8 mouse cellular contexts compared by ENCODE assay signal in genomic region chr9:70141885-70142326, GRCm38 (mm10). TPM values are rescaled to one million over a fixed set of nuclear protein-coding genes. Genes with fewer than 3 reads are reported as not detected.
DNase-seq lines count a peak whose midpoint lies in the region; ATAC-seq and TF ChIP-seq lines count a peak whose summit lies in the region.

No protein-coding gene starts in this region.

- peaks cover 9% of the 10 kb centered on the region; the same call in 1 of the 2 replicates for H3K27me3 ChIP-seq in heart, embryonic 14.5 days (ENCODE audit: control insufficient read depth, insufficient read depth, low read length)
- peaks cover 21% of the 10 kb centered on the region for H3K27me3 ChIP-seq in liver, embryonic 16.5 days (ENCODE audit: control insufficient read depth, insufficient read depth, low read depth, low read length)
- H3K27me3 ChIP-seq in stomach, postnatal 0 days (ENCODE audit: control insufficient read depth, insufficient read depth, low read length): no peaks in the 10 kb centered on the region

- TF ChIP-seq EP300 in stomach, postnatal 0 days (optimal IDR thresholded peaks at IDR 0.05): no peak

- H3K27ac ChIP-seq in heart, embryonic 14.5 days (replicated peaks in 1 of 2; ENCODE audit: control insufficient read depth in 1 of 2, insufficient read depth in 1 of 2, low read depth in 2 of 2, low read length in 2 of 2): no peak overlapping the region
- H3K27ac ChIP-seq in liver, embryonic 16.5 days (ENCODE audit: low read length): no peak overlapping the region
- H3K27ac ChIP-seq in stomach, postnatal 0 days (replicated peaks): no peak overlapping the region

- H3K36me3 ChIP-seq in heart, embryonic 14.5 days (ENCODE audit: control insufficient read depth, insufficient read depth, low read length): no peaks in the 10 kb centered on the region
- no peaks in the 10 kb centered on the region for H3K36me3 ChIP-seq in liver, embryonic 16.5 days (ENCODE audit: control insufficient read depth, insufficient read depth)
- H3K36me3 ChIP-seq in stomach, postnatal 0 days (ENCODE audit: control insufficient read depth, insufficient read depth, low read length): no peaks in the 10 kb centered on the region

- peak overlapping the region; percentile 64 to 76 for H3K4me3 ChIP-seq in heart, embryonic 14.5 days (ENCODE audit: control insufficient read depth in 1 of 2, insufficient read depth in 1 of 2, low read depth in 1 of 2, low read length in 2 of 2)
- no peak overlapping the region; the same call in 1 of the 2 replicates for H3K4me3 ChIP-seq in liver, embryonic 16.5 days (ENCODE audit: low read depth, low read length)
- H3K4me3 ChIP-seq in stomach, postnatal 0 days (ENCODE audit: low read depth, low read length): peak overlapping the region; percentile 60

- TF ChIP-seq CTCF in stomach, postnatal 0 days (IDR thresholded peaks at IDR 0.05; ENCODE audit: low read depth): no peak

- no peak for ATAC-seq in heart, embryonic 14.5 days (ENCODE audit: insufficient number of reproducible peaks, insufficient read depth, low FRiP score, low read depth)
- no peak for ATAC-seq in liver, embryonic 16.5 days (ENCODE audit: low read depth)
- ATAC-seq in stomach, postnatal 0 days (ENCODE audit: low FRiP score, low TSS enrichment): no peak

- no peak for DNase-seq in heart, postnatal 4 days
- DNase-seq in Muller cell, postnatal 12 days (ENCODE audit: inconsistent ontology term): peak; percentile 4
- DNase-seq in frontal cortex, postnatal 14 days (ENCODE audit: low spot score in 2 of 2): peak; percentile 28 to 34
- DNase-seq in stomach, postnatal 0 days (ENCODE audit: low spot score): no peak
- DNase-seq in cerebellum, adult 18-20 months: no peak
- no peak for DNase-seq in adrenal gland, adult 8-10 months

- 8% methylated on average over 11 of the region's 11 CpGs for WGBS in heart, embryonic 14.5 days
- WGBS in liver, embryonic 16.5 days (ENCODE audit: insufficient replicate concordance): 11% methylated on average over 11 of the region's 11 CpGs
- 6% methylated on average over 11 of the region's 11 CpGs for WGBS in stomach, postnatal 0 days

- H3K4me1 ChIP-seq in heart, embryonic 14.5 days (ENCODE audit: control insufficient read depth in 2 of 2, insufficient read depth in 2 of 2, low read length in 2 of 2): peaks cover 8 to 17% of the 10 kb centered on the region in 2 experiments
- peaks cover 4% of the 10 kb centered on the region; the same call in 1 of the 2 replicates for H3K4me1 ChIP-seq in liver, embryonic 16.5 days (ENCODE audit: control insufficient read depth, low read depth, low read length)
- no peaks in the 10 kb centered on the region; the same call in 1 of the 2 replicates for H3K4me1 ChIP-seq in stomach, postnatal 0 days (replicated peaks; ENCODE audit: control insufficient read depth, insufficient read depth)

- no peaks in the 10 kb centered on the region for H3K9me3 ChIP-seq in heart, embryonic 14.5 days (ENCODE audit: control insufficient read depth, low read length)
- H3K9me3 ChIP-seq in liver, embryonic 16.5 days (replicated peaks; ENCODE audit: control insufficient read depth, low read length): no peaks in the 10 kb centered on the region
- H3K9me3 ChIP-seq in stomach, postnatal 0 days (ENCODE audit: control insufficient read depth, low read length): no peaks in the 10 kb centered on the region

- peak overlapping the region; percentile 73 for H3K4me2 ChIP-seq in heart, embryonic 14.5 days (ENCODE audit: low read length)
- peak overlapping the region; percentile 59 for H3K4me2 ChIP-seq in liver, embryonic 16.5 days (ENCODE audit: low read depth, low read length)
- H3K4me2 ChIP-seq in stomach, postnatal 0 days (replicated peaks; ENCODE audit: low read depth): peak overlapping the region; percentile 96

- H3K9ac ChIP-seq in heart, embryonic 14.5 days (ENCODE audit: low read length): peak overlapping the region; percentile 68
- H3K9ac ChIP-seq in liver, embryonic 16.5 days (ENCODE audit: low read depth, low read length): no peak overlapping the region
- H3K9ac ChIP-seq in stomach, postnatal 0 days (ENCODE audit: low read length): no peak overlapping the region

RNA-seq across cellular contexts. Expression of gene Fam81a, which starts 0.5 kb away (rescaled TPM):
- polyA plus RNA-seq in heart, embryonic 14.5 days (2014; fragmentation: Nextera tagmentation; extraction: Ambion mirVana): 46.6 and 51.9 TPM in 2 replicates
- 10 to 100 TPM; 25.4 to 28.1 TPM for total RNA-seq in heart, postnatal 4 days (2021)
- polyA plus RNA-seq in liver, embryonic 16.5 days (2015; fragmentation: Nextera tagmentation; extraction: Ambion mirVana): 0.44 and 0.54 TPM in 2 replicates
- 2.9 and 3.0 TPM in 2 replicates for polyA plus RNA-seq in stomach, postnatal 0 days (2015; fragmentation: Nextera tagmentation; extraction: Ambion mirVana)
- 1 to 10 TPM; 2.1 to 2.9 (median 2.5) TPM for total RNA-seq in adrenal gland, adult 8-10 months (2022)

Comparison
In these comparisons a context has a peak if more than half of its experiments do, and no peak if none do; other contexts are left out.
1. DNase-seq: peak in Muller cell, postnatal 12 days (single experiment) and frontal cortex, postnatal 14 days (2 of 2); none in heart, postnatal 4 days (single experiment), stomach, postnatal 0 days (single experiment), cerebellum, adult 18-20 months (0 of 2) and adrenal gland, adult 8-10 months (single experiment).
2. RNA of gene Fam81a, which starts 0.5 kb away (polyA plus RNA-seq): 46.6 to 51.9 TPM in heart, embryonic 14.5 days; 2.9 to 3.0 TPM in stomach, postnatal 0 days and 0.44 to 0.54 TPM in liver, embryonic 16.5 days; every median in the first group is over 10 times any median in the second.
3. Peak in every context shown above with its lines, with median percentiles within 50 percentile points of each other: H3K4me2 ChIP-seq.